Mouse (Mus musculus) left cerebral cortex, adult 2 months (tissue): Measurements from ENCODE around the gene Lbx1. TPM values are rescaled to one million over a fixed set of nuclear protein-coding genes. Genes with fewer than 3 reads are reported as not detected.

Source experiments
- DNase-seq, 2 experiments: peaks; one replicate each; pipeline ENCODE4 v3.0.0; 2021 to 2022; ENCODE audit warnings: low spot score in 2 of 2, mixed read lengths in 1 of 2; ENCODE audit errors: extremely low spot score in 1 of 2
- H3K27ac ChIP-seq: fragments of 200-600 bp; 2 replicates; pipeline ENCODE4 v1.8.1; 2022
- H3K4me3 ChIP-seq: fragments of 200-600 bp; 2 replicates; pipeline ENCODE4 v1.8.1; 2022
- CTCF ChIP-seq: fragments of 200-600 bp; IDR thresholded peaks from 2 replicates; pipeline ENCODE4 v1.8.1; 2022; ENCODE audit warnings: antibody characterized with exemption, mild to moderate bottlenecking, moderate library complexity
- intact Hi-C: fragments of 180-260 bp; cut with DNase I; formaldehyde crosslinking; loops from one replicate; pipeline ENCODE4 v1.15.1; 2025
- total RNA-seq, 2 experiments: library from RNA; stranded (reverse); gene quantifications; 2 replicates each; pipeline ENCODE4 v1.2.3; 2021

The Lbx1 gene
- total RNA-seq, 2 experiments from 2014 or later, result not detected

DNA sequence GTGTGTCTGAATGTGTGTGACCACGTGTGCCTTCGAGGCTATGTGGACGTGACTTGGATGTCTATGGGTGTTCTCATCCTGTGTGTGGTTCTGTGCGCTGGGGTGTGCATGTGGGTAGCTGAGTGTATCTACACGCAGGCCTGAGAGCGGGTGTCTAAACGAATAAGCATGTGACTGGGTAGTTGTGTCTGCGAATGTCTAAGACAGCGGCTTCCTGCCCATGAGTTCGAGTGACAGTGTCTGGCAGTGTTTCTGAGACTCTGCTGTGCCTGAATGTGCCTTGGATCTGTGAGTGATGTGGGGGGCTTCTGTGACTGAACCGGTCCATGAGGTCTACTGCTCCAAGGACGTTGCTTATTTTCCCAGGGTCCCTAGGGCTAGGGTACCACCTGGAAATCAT, 10.5 kb downstream of the Lbx1 start:
- no peak overlapping the region for H3K27ac ChIP-seq
- H3K4me3 ChIP-seq, result no peak overlapping the region
- intact Hi-C loops, result loop anchor here (5.0 to 10.0 kb wide), 2 partner anchors 450 to 473 kb away; no protein-coding TSS in a partner anchor
- no peak for TF ChIP-seq CTCF
- no peak for DNase-seq

DNA sequence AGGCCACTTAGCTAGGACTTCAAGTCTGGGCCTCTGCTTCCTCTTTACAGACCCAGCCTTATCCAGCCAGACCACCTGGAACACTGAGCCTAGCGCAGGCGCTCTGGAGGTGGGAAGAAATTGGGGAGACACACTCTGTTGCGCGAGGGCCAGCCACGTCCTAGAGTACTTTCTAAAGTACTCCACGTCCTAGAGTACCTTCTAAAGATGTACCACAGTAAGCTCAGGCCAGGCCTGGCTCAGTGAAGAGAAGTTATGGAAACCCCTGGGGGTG, 11.4 kb downstream of the Lbx1 start:
- H3K27ac ChIP-seq, result no peak overlapping the region
- intact Hi-C loops, result loop anchor here (10.0 kb wide), 1 partner anchor 451 kb away; no protein-coding TSS in a partner anchor
- no peak for DNase-seq
- TF ChIP-seq CTCF, result no peak
- no peak overlapping the region for H3K4me3 ChIP-seq

DNA sequence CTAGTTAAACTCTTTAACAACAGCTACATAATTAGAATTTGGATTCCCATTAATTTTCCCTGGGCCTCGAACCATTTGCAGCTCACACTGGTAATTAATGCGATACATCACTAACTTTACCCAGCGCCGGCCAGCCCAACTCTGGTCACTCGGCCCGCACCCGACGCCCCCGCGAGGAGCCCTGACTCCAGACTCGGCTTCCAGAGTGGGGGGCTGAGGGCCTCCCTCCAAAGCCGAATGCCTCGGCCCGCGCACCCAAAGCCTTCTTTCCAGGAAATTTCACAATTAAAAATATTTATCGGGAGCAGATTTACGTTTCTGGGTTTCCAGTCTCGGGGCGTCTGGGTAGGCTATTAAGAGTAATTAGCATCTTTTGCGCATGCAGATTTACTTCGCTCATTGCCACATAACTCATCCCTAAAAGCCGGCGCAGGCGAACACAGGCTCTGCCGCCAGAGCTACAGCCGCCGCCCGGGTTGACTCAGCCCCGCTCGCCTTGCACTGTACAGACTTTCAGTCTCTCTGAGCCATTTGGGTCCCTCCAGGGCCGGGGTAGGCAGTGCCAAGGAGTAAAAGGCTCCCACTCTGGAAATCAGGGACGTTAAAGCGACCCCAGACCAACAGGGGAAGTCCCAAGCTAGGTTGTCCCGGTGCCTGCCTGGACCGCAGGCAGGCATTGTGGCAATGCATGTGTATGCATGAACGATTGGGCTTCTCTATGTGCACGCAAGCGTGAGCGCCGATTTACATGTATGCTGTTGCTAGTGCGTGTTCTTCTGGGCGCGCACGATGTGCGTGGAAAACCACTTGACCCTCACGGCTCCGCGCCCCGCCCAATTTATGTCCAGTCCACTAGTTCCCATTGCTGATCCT, 12.0 kb downstream of the Lbx1 start:
- DNase-seq, result no peak
- intact Hi-C loops, result loop anchor here (10.0 kb wide), 1 partner anchor 451 kb away; no protein-coding TSS in a partner anchor
- no peak for TF ChIP-seq CTCF
- Histone ChIP-seq H3K27ac (no peak overlapping the region), H3K4me3 (no peak overlapping the region)

DNA sequence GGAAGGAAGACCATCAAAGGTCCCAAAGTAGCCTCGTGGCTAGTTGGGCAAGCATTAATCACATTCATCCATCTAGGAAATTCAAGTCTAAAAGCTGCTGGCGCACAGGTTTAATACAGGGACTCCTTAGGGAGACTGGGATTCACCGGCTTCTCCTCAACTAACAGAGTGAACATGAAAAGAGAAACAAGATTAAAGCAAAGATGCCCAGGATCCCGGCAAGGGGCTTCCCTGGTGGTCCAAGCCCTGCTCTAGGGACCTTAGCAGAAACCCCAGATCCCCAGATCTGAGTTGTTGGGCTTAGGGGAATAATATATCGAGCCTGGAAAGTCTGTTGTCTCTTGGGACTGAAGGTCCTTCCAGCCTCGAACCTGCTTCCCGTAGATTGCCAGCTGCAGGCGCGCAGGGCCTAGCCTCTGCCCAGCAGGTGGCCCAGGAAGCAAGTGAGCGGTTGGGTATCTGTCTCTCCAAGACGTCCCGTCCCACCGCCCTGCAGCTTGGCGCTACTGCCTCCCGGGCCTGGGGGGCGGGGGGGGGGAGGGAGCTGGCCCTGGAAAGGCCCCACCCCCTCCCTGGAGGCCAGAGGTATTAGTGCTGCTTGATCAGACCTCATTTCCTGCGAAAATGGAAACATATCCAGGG, 13.3 kb downstream of the Lbx1 start:
- H3K27ac ChIP-seq, result no peak overlapping the region
- DNase-seq, result no peak
- H3K4me3 ChIP-seq, result no peak overlapping the region
- intact Hi-C loops, result loop anchor here (10.0 kb wide), 1 partner anchor 453 kb away; no protein-coding TSS in a partner anchor
- no peak; the same call in 1 of the 2 replicates for TF ChIP-seq CTCF

DNA sequence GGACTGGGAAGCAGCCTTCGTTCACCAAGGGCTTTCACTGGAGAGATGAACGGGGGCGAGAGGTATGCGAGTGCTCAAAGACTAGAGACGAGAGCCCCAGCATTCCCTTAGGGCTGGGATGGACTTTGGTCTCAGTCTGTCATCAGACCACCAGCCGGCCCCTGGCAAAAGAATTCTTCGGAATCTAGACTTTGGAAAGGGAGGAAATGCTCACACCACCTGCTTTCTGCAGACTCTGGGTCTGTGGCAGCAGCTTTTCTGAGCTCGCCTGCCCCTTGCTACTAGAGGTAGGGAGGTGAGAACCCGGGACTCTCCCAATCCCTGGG, 14.2 kb downstream of the Lbx1 start:
- TF ChIP-seq CTCF, result no peak
- Histone ChIP-seq H3K4me3 (no peak overlapping the region), H3K27ac (no peak overlapping the region)
- intact Hi-C loops, result loop anchor here (2.0 to 10.0 kb wide), 4 partner anchors 79 to 525 kb away; no protein-coding TSS in a partner anchor
- DNase-seq, result no peak

DNA sequence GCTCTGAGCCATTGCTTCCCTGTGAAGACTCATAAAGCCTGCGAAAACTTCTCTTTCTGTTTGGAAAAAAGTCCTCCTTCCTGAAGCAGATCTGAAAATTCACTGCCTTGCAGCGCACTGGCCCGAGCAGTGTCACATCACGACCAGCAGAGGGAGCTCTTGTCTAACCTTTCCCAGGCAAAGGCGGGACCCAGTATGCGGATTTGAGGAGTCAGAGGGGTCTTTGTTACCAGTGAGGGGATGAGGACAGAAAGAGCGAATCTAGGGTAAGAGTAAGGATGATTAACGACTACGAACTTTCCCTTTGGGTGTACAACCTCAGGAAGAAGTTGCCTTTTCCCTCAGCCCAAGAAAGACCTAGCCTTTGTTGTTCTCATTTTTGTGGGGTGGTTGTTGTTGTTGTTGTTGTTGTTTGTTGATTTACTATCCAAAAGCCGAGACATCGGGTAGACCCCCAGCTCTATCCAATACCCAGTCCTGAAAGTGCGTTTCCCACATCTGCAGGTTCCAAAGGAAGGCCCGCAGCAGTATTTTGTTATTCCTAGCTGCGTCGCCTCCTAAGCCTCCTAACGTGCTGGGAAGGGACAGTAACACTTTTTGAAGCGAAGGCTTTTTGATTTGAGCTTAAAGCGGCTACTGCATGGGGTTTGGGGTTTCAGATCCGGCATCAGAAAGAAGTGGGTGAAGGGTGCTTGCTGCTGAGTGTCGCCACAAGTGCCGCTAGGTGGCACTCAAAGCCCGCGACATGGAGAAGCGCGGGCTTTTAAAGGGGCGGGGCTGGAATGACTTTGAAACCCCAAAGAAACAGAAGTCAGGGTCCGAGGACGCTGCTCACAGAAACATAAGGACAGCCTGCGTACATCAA, 14.8 kb downstream of the Lbx1 start:
- Histone ChIP-seq H3K4me3 (no peak overlapping the region), H3K27ac (no peak overlapping the region)
- intact Hi-C loops, result loop anchor here (1.0 to 10.0 kb wide), 5 partner anchors 80 to 526 kb away; no protein-coding TSS in a partner anchor
- peak; percentile 91 for TF ChIP-seq CTCF
- DNase-seq, result peak; percentile 69 to 78

DNA sequence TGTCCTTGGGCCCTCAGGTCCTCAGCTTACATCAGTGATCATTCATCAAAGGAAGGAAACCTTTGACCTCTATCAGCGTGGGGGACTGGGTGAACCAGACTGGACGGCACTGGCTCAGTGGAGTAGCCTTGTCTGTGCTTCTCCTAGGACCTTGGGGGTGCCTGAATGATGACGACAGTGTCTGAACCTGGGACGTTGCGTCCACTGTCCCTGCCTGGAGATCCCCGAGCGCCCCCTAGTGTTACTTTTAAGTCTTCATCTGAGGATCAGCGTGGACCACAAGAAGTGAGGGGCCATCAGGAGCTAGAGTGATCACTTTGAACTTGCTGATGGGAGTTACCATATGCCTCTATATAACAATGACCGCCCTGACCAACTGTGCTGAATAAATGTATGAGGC, 19.4 kb downstream of the Lbx1 start:
- H3K4me3 ChIP-seq, result no peak overlapping the region
- no peak overlapping the region for H3K27ac ChIP-seq
- TF ChIP-seq CTCF, result peak; percentile 63
- intact Hi-C loops, result loop anchor here (2.0 kb wide), 1 partner anchor 39 kb away; no protein-coding TSS in a partner anchor
- DNase-seq, result no peak

DNA sequence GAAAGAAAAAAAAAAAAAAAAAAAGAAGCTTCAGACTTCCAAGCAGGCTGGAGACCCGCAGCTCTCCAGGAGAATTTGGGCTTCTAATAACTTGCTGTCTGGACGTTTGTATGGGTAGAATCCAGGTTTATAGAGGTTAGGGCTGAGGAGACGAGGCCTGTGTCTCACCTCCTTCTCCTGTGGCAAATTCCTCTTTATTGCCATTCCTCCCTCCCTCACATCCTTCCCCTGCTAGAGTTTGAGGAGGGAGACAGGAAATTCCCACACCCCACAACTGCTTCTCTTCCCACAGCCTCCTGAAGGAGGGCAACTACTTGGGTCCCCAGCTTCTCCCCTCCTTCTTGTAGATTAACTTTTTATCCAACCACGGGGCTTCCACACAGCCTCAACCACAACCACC, 20.2 kb downstream of the Lbx1 start:
- Histone ChIP-seq H3K27ac (no peak overlapping the region), H3K4me3 (no peak overlapping the region)
- DNase-seq, result no peak
- intact Hi-C loops, result no loop called here
- no peak for TF ChIP-seq CTCF

DNA sequence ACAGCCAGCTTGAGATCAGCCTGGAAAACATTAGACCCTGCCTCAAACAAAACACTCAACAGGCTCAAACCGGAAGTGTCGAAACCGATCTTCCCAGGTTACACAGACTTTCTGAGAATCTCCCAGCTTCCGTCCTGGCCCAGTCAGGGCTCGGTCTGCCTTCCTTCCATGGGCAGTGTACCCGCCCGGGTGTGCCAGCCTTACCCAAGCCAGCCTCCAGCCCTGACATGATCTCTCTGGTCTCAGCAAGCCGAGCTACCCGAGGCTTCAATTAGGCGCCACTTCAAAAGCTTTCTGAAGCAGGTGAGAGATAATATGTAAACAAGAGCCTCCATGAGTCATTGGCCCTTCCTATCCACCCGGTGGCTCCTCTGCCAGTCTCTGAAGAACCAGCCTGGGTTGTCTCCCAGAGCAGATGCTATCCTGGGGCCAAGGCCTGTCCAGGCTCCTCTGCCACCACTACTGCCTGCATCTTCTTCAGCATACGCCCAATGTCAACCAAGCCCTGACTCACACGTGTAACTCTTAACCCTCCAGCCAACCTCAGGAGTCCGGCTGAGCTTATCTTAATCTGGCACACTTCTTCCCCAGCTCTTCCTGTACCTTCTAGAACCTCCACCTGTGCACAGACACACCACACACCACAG, 25.7 kb downstream of the Lbx1 start:
- intact Hi-C loops, result no loop called here
- DNase-seq, result no peak
- Histone ChIP-seq H3K27ac (no peak overlapping the region), H3K4me3 (no peak overlapping the region)
- TF ChIP-seq CTCF, result no peak

DNA sequence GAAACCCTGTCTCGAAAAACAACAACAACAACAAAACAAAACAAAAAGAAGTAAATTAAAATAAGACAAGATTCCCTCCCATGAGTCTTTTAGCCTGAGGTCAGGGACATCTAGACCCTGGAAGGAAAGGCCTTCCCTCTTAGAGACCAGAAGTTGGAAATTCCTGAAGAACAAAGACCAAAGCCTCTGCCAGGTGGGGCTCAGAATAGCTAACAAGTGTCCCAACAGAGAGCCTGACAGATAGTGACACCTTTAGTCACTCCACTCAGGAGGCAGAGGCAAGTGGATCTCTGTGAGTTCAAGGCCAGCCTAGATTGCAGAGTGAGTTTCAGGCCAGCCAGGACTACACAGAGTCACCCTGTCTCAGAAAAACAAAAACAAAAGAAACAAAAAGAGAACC, 26.4 kb downstream of the Lbx1 start:
- H3K4me3 ChIP-seq, result no peak overlapping the region
- intact Hi-C loops, result no loop called here
- no peak for TF ChIP-seq CTCF
- H3K27ac ChIP-seq, result no peak overlapping the region
- no peak for DNase-seq

DNA sequence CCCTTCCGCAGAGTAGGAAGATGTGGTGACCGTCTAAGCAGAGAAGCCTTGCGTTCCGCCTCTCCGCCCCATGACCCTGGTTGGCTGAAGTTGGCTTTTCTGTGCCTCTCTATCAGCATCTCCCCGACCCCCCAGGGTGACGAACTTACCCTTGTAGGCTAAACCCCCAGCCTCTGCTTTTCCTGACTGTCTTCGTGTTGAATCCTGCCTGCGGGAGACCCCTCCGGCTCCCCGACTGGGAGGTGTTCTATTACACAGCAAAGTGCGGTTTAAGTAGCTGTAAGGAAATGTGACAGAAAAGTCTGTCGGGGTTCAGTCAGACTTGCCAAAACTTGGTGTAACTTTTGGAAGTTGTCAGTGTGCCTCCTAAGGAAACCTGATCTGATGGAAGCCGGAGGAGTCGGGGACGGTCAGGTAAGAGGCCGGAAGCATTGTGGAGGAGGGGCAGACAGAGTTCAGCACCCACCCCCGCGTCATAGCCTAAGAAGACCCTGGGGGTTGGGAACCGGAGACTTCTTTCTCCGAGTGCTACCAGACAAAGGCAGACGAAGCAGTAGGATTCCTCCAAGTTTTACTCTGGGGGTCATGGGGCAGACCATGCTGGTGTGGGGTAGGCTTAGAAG, 27.1 kb downstream of the Lbx1 start:
- intact Hi-C loops, result no loop called here
- H3K4me3 ChIP-seq, result no peak overlapping the region
- TF ChIP-seq CTCF, result no peak
- H3K27ac ChIP-seq, result no peak overlapping the region
- no peak for DNase-seq
